Mouse (Mus musculus): ENCODE results near the gene C87436. TPM values are rescaled to one million over a fixed set of nuclear protein-coding genes. Genes with fewer than 3 reads are reported as not detected.

Gene C87436
- polyA plus RNA-seq (2016; fragmentation: Nextera tagmentation; extraction: Ambion mirVana): 24.4 and 25.5 TPM in 2 replicates

GRCm38 (mm10) chr6:86438272-86439118 is at the start of gene C87436:
Gene C87436 (plus strand): TSS chr6:86438374.
- Histone ChIP-seq H3K27ac (peak within 1 kb of the TSS; percentile 93), H3K36me3 (replicated peaks) (peaks cover 55% of the 10 kb centered on the region), H3K9me3 (no peaks in the 10 kb centered on the region), H3K27me3 (ENCODE audit: poor library complexity, severe bottlenecking) (no peaks in the 10 kb centered on the region), H3K4me1 (peaks cover 19% of the 10 kb centered on the region), H3K4me3 (peak within 1 kb of the TSS; percentile 89)
- WGBS: under 1% methylated on average over 59 of the region's 59 CpGs
- peak; percentile 97 for DNase-seq (ENCODE audit: extremely low spot score, low spot score)

- H3K4me1 ChIP-seq: 0 out of 2 replicates have a peak, but pooled peaks cover under 1% of the 10 kb centered on the region
- H3K9me3 ChIP-seq: no peaks in the 10 kb centered on the region
- H3K27ac ChIP-seq: no peak overlapping the region
- no peak overlapping the region for H3K4me3 ChIP-seq
- H3K27me3 ChIP-seq (ENCODE audit: poor library complexity, severe bottlenecking): no peaks in the 10 kb centered on the region
- peaks cover 85% of the 10 kb centered on the region for H3K36me3 ChIP-seq (replicated peaks)
- no peak for DNase-seq (ENCODE audit: extremely low spot score, low spot score)
- WGBS: 88% methylated on average over 18 of the region's 18 CpGs
Measured at GRCm38 (mm10) chr6:86388461-86388860, 49.7 kb upstream of the C87436 start.

- 96% methylated on average over 5 of the region's 5 CpGs for WGBS
- Histone ChIP-seq H3K36me3 (replicated peaks) (peaks cover 79% of the 10 kb centered on the region), H3K27ac (no peak overlapping the region), H3K9me3 (no peaks in the 10 kb centered on the region), H3K4me3 (no peak overlapping the region), H3K4me1 (peaks cover 16% of the 10 kb centered on the region), H3K27me3 (ENCODE audit: poor library complexity, severe bottlenecking) (no peaks in the 10 kb centered on the region)
- no peak for DNase-seq (ENCODE audit: extremely low spot score, low spot score)
Measured at GRCm38 (mm10) chr6:86391326-86391725, 46.8 kb upstream of the C87436 start.

GRCm38 (mm10) chr6:86393187-86393586 is 45.0 kb upstream of the C87436 start:
- H3K36me3 ChIP-seq (replicated peaks): peaks cover 62% of the 10 kb centered on the region
- 100% methylated on average over 1 of the region's 1 CpGs for WGBS
- DNase-seq (ENCODE audit: extremely low spot score, low spot score): no peak
- H3K9me3 ChIP-seq: no peaks in the 10 kb centered on the region
- no peak overlapping the region for H3K4me3 ChIP-seq
- H3K27me3 ChIP-seq (ENCODE audit: poor library complexity, severe bottlenecking): peaks cover 6% of the 10 kb centered on the region
- peaks cover 27% of the 10 kb centered on the region for H3K4me1 ChIP-seq
- H3K27ac ChIP-seq: no peak overlapping the region

GRCm38 (mm10) chr6:86394078-86394720 is 44.0 kb upstream of the C87436 start:
- no peak overlapping the region for H3K27ac ChIP-seq
- peaks cover 16% of the 10 kb centered on the region for H3K27me3 ChIP-seq (ENCODE audit: poor library complexity, severe bottlenecking)
- no peak overlapping the region for H3K4me3 ChIP-seq
- no peaks in the 10 kb centered on the region for H3K9me3 ChIP-seq
- peaks cover 27% of the 10 kb centered on the region for H3K4me1 ChIP-seq
- DNase-seq (ENCODE audit: extremely low spot score, low spot score): no peak
- peaks cover 52% of the 10 kb centered on the region for H3K36me3 ChIP-seq (replicated peaks)
- 94% methylated on average over 17 of the region's 17 CpGs for WGBS

GRCm38 (mm10) chr6:86395021-86395420 is 43.2 kb upstream of the C87436 start:
- peaks cover 27% of the 10 kb centered on the region for H3K4me1 ChIP-seq
- H3K27me3 ChIP-seq (ENCODE audit: poor library complexity, severe bottlenecking): peaks cover 16% of the 10 kb centered on the region
- H3K36me3 ChIP-seq (replicated peaks): peaks cover 44% of the 10 kb centered on the region
- peak overlapping the region; percentile 94 for H3K4me3 ChIP-seq
- DNase-seq (ENCODE audit: extremely low spot score, low spot score): no peak
- H3K9me3 ChIP-seq: no peaks in the 10 kb centered on the region
- 94% methylated on average over 9 of the region's 9 CpGs for WGBS
- no peak overlapping the region for H3K27ac ChIP-seq

GRCm38 (mm10) chr6:86395969-86396368 is 42.2 kb upstream of the C87436 start:
- no peak for DNase-seq (ENCODE audit: extremely low spot score, low spot score)
- H3K27ac ChIP-seq: peak overlapping the region; percentile 93
- peaks cover 34% of the 10 kb centered on the region for H3K36me3 ChIP-seq (replicated peaks)
- peaks cover 34% of the 10 kb centered on the region for H3K4me1 ChIP-seq
- peaks cover 16% of the 10 kb centered on the region for H3K27me3 ChIP-seq (ENCODE audit: poor library complexity, severe bottlenecking)
- peak overlapping the region; percentile 94 for H3K4me3 ChIP-seq
- no peaks in the 10 kb centered on the region for H3K9me3 ChIP-seq
- WGBS: 47% methylated on average over 10 of the region's 10 CpGs

- Histone ChIP-seq H3K4me3 (peak within 1 kb of the TSS; percentile 94), H3K36me3 (replicated peaks) (peaks cover 27% of the 10 kb centered on the region), H3K27me3 (ENCODE audit: poor library complexity, severe bottlenecking) (peaks cover 16% of the 10 kb centered on the region), H3K4me1 (peaks cover 34% of the 10 kb centered on the region), H3K27ac (peak within 1 kb of the TSS; percentile 93), H3K9me3 (no peaks in the 10 kb centered on the region)
- DNase-seq (ENCODE audit: extremely low spot score, low spot score): peak; percentile 88
- under 1% methylated on average over 51 of the region's 51 CpGs for WGBS
Measured at GRCm38 (mm10) chr6:86396581-86397256, 41.5 kb upstream of the C87436 start, which contains the start of gene Pcyox1. Gene Pcyox1 (minus strand): TSS chr6:86397154.

GRCm38 (mm10) chr6:86397257-86397980 is 40.8 kb upstream of the C87436 start:
- Histone ChIP-seq H3K27me3 (ENCODE audit: poor library complexity, severe bottlenecking) (peaks cover 16% of the 10 kb centered on the region), H3K27ac (peak overlapping the region; percentile 93), H3K36me3 (replicated peaks) (peaks cover 20% of the 10 kb centered on the region), H3K4me1 (peaks cover 34% of the 10 kb centered on the region), H3K4me3 (peak overlapping the region; percentile 94), H3K9me3 (no peaks in the 10 kb centered on the region)
- 8% methylated on average over 14 of the region's 14 CpGs for WGBS
- no peak for DNase-seq (ENCODE audit: extremely low spot score, low spot score)

GRCm38 (mm10) chr6:86398986-86399385 is 39.2 kb upstream of the C87436 start:
- 88% methylated on average over 2 of the region's 2 CpGs for WGBS
- H3K9me3 ChIP-seq: no peaks in the 10 kb centered on the region
- no peak for DNase-seq (ENCODE audit: extremely low spot score, low spot score)
- peaks cover 34% of the 10 kb centered on the region for H3K4me1 ChIP-seq
- H3K27ac ChIP-seq: no peak overlapping the region
- no peak overlapping the region for H3K4me3 ChIP-seq
- peaks cover 6% of the 10 kb centered on the region for H3K36me3 ChIP-seq (replicated peaks)
- H3K27me3 ChIP-seq (ENCODE audit: poor library complexity, severe bottlenecking): peaks cover 16% of the 10 kb centered on the region

GRCm38 (mm10) chr6:86399995-86400394 is 38.2 kb upstream of the C87436 start:
- no peaks in the 10 kb centered on the region for H3K9me3 ChIP-seq
- DNase-seq (ENCODE audit: extremely low spot score, low spot score): no peak

GRCm38 (mm10) chr6:86400972-86401371 is 37.2 kb upstream of the C87436 start:
- DNase-seq (ENCODE audit: extremely low spot score, low spot score): peak; percentile 68
- H3K9me3 ChIP-seq: no peaks in the 10 kb centered on the region
- peaks cover 24% of the 10 kb centered on the region for H3K4me1 ChIP-seq
- H3K36me3 ChIP-seq (replicated peaks): no peaks in the 10 kb centered on the region
- peak overlapping the region; percentile 37 for H3K4me3 ChIP-seq
- peak overlapping the region; percentile 36; the same call in 1 of the 2 replicates for H3K27ac ChIP-seq
- peaks cover 16% of the 10 kb centered on the region for H3K27me3 ChIP-seq (ENCODE audit: poor library complexity, severe bottlenecking)
- WGBS: 7% methylated on average over 9 of the region's 9 CpGs

More at GRCm38 (mm10) chr6:86399995-86400394, 38.2 kb upstream of the C87436 start:
- Histone ChIP-seq H3K27me3 (ENCODE audit: poor library complexity, severe bottlenecking) (peaks cover 16% of the 10 kb centered on the region), H3K4me3 (no peak overlapping the region), H3K27ac (no peak overlapping the region), H3K4me1 (peaks cover 31% of the 10 kb centered on the region), H3K36me3 (replicated peaks) (no peaks in the 10 kb centered on the region)
- WGBS: 86% methylated on average over 2 of the region's 2 CpGs

All from forebrain, embryonic 10.5 days (tissue).